Mouse (Mus musculus) liver, embryonic 12.5 days (tissue): ENCODE results near the gene Kcnq1. TPM values are rescaled to one million over a fixed set of nuclear protein-coding genes. Genes with fewer than 3 reads are reported as not detected.
A peak's percentile ranks its signal among the peaks of the same experiment; 100 is the strongest.

Experiments used
- ATAC-seq: fragments of 200-750 bp; cut with Nextera tagmentation; 2 replicates; pipeline ENCODE4 v1.8.0; 2017; ENCODE audit warnings: moderate number of reproducible peaks, mild to moderate bottlenecking, moderate library complexity
- H3K27ac ChIP-seq: fragments of 300-500 bp; sonication (generic); 2 replicates; pipeline ENCODE4 v1.5.1; 2016; ENCODE audit warnings: mild to moderate bottlenecking
- H3K27me3 ChIP-seq: fragments of 300-500 bp; sonication (generic); replicated peaks from 2 replicates; pipeline ENCODE4 v1.6.1; 2016; ENCODE audit warnings: mild to moderate bottlenecking, moderate library complexity
- H3K36me3 ChIP-seq: fragments of 300-500 bp; sonication (generic); 2 replicates; pipeline ENCODE4 v1.6.1; 2016; ENCODE audit warnings: mild to moderate bottlenecking, moderate library complexity
- H3K4me1 ChIP-seq: fragments of 300-500 bp; sonication (generic); 2 replicates; pipeline ENCODE4 v1.6.1; 2016
- H3K4me2 ChIP-seq: fragments of 300-500 bp; sonication (generic); 2 replicates; pipeline ENCODE4 v1.6.1; 2016; ENCODE audit warnings: mild to moderate bottlenecking, moderate library complexity
- H3K4me3 ChIP-seq: fragments of 300-500 bp; sonication (generic); 2 replicates; pipeline ENCODE4 v1.5.1; 2016; ENCODE audit warnings: mild to moderate bottlenecking, moderate library complexity
- H3K9ac ChIP-seq: fragments of 300-500 bp; sonication (generic); 2 replicates; pipeline ENCODE4 v1.6.1; 2016; ENCODE audit warnings: mild to moderate bottlenecking, moderate library complexity
- H3K9me3 ChIP-seq: fragments of 300-500 bp; sonication (generic); replicated peaks from 2 replicates; pipeline ENCODE4 v1.6.1; 2016; ENCODE audit warnings: mild to moderate bottlenecking, moderate library complexity
- WGBS: fragments of 180-500 bp; shearing (Covaris S2); methylation state at CpG from one replicate; pipeline ENCODE4 v1.1.7; 2016; ENCODE audit not compliant: insufficient replicate concordance; 5-methylcytosine and 5-hydroxymethylcytosine counted together
- polyA plus RNA-seq: library from polyadenylated mRNA; unstranded; fragments of >200 nt; fragmentation: Nextera tagmentation; extraction: Ambion mirVana; gene quantifications from 2 replicates; pipeline ENCODE4 v1.2.1, GENCODE M21; 2016

Kcnq1 gene
- polyA plus RNA-seq, 1 experiment from 2014 or later = 0.21 TPM

DNA sequence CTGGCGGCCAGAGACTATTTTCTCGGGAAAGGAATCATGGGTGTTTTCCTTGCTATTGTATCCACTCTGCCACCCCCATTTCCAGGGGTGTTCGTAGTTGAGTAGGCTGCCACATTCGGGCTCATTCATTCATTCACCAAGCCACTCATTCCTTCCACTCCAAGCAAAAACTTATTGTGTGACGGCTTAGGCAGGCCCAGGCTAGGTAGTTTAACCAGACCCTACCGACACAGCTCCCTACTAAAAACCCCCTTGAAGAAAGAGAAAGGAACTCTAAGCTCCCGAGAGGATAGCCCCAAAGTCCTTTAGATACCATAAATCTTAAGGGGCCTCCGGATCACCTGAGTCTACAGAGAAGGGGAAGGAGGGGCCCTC lies 338.4 kb downstream of the Kcnq1 start:
- H3K9ac ChIP-seq = no peak overlapping the region
- no peaks in the 10 kb centered on the region for H3K9me3 ChIP-seq
- no peaks in the 10 kb centered on the region; the same call in 1 of the 2 replicates for H3K4me1 ChIP-seq
- no peak overlapping the region for H3K27ac ChIP-seq
- H3K4me2 ChIP-seq = no peak overlapping the region
- WGBS = 26% methylated on average over 8 of the region's 8 CpGs
- H3K4me3 ChIP-seq = no peak overlapping the region
- ATAC-seq = no peak
- H3K27me3 ChIP-seq = peaks cover 94% of the 10 kb centered on the region
- no peaks in the 10 kb centered on the region for H3K36me3 ChIP-seq

DNA sequence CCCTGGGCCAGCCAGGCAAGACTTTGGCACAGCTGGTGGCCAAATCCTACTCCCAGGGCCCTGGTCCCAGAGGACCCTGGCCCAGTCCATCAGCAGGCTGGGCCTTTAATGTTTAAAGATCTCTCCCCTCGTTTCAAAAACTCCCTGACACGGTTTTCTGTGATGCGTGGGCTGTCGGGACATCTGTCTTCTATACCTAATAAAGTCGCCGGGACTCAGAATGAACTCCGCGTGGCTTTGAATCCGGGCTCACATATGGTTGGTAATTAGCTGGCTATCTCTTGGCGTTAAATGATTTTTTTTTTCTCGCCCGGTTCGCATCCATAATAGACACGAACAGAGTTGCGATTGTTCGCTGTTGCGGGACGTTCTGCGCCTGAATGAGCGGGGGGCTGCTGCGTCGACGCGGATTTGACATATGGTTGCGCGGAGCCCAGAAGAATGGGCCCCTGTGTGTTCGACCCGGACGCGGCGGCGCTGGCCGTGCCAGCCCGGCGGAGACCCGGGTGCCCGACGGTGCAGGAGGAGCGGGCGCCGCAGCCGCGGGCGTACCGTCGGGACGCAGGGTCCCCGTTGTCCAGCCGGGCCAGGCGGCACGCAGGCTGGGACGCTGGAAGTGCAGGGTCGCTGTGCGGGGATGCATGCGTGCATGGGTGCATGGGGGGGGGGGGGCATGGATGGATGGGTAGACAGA lies 338.9 kb downstream of the Kcnq1 start:
- peaks cover 91% of the 10 kb centered on the region for H3K27me3 ChIP-seq
- WGBS = 7% methylated on average over 55 of the region's 55 CpGs
- no peaks in the 10 kb centered on the region; the same call in 1 of the 2 replicates for H3K4me1 ChIP-seq
- no peak overlapping the region for H3K9ac ChIP-seq
- no peaks in the 10 kb centered on the region for H3K36me3 ChIP-seq
- no peak for ATAC-seq
- H3K4me3 ChIP-seq = peak overlapping the region; percentile 9; the same call in 1 of the 2 replicates
- no peaks in the 10 kb centered on the region for H3K9me3 ChIP-seq
- H3K27ac ChIP-seq = no peak overlapping the region
- H3K4me2 ChIP-seq = peak overlapping the region; percentile 54

DNA sequence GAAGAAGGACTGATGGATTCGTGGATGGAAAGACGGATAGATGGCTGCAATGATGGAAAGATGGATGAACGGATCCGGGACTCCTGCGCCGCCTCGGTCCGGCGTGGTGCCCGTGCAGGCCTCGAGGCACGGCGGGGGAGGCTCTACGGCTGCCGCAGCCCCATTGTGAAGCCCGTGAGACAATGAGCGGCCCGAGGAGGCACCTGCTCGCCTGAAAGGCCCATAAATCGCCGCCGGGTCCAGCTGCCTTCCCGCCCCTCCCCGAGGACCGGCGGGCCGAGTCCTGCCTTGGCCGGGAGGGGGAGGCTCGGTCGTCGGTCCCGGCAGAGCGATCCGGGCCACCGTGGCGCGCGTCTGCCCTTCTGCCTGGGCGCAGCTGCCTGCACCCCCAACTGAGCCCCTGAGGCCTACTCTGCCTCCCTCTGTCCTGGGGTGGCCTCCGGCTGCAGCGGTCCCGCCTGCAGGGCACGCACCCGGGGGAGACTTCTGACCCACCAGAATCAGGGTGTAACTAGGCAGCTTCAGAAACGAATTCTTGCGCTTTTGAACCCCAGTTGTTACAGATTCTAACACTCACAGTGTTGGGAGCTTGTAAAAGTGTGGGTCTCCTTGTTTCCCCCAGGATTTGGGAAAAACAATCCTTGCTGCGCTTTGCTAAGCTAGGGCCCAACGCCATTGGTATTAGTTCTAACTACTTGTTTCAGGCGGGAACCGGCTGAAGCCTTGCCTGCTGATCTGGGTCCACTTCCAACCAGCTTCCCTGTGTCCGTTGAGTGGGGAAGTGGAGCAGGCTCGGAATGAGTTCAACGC lies 339.7 kb downstream of the Kcnq1 start:
- no peak for ATAC-seq
- peak overlapping the region; percentile 9 for H3K4me3 ChIP-seq

DNA sequence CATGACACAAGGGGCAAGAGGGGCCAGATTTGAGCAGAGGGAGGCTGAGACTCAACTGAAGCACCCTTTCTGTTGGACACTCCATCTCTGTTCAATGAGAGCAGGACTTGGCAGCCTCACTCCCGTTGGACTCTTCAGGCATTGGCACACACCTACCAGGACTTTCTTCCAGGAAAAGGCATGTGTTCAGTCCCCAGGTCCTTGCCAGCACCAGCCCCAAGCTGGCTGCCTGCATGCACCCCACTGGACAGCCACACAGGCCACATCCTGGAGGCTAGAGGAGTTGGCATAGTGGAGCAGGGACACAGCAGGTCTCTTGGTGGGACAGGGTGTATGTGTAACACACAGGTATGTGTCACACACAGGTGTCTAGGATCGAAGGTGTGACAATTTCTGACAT lies 341.0 kb downstream of the Kcnq1 start:
- 27% methylated on average over 2 of the region's 2 CpGs for WGBS
- H3K27me3 ChIP-seq = peaks cover 70% of the 10 kb centered on the region
- H3K4me1 ChIP-seq = no peaks in the 10 kb centered on the region; the same call in 1 of the 2 replicates
- no peak overlapping the region for H3K27ac ChIP-seq
- H3K9me3 ChIP-seq = no peaks in the 10 kb centered on the region
- no peaks in the 10 kb centered on the region for H3K36me3 ChIP-seq
- H3K4me2 ChIP-seq = no peak overlapping the region
- ATAC-seq = no peak
- no peak overlapping the region for H3K4me3 ChIP-seq
- H3K9ac ChIP-seq = no peak overlapping the region

More for the DNA sequence above, 339.7 kb downstream of the Kcnq1 start:
- Histone ChIP-seq H3K9ac (no peak overlapping the region), H3K36me3 (no peaks in the 10 kb centered on the region), H3K27me3 (peaks cover 83% of the 10 kb centered on the region), H3K9me3 (no peaks in the 10 kb centered on the region), H3K4me2 (peak overlapping the region; percentile 54), H3K27ac (no peak overlapping the region), H3K4me1 (no peaks in the 10 kb centered on the region; the same call in 1 of the 2 replicates)
- 10% methylated on average over 53 of the region's 53 CpGs for WGBS

DNA sequence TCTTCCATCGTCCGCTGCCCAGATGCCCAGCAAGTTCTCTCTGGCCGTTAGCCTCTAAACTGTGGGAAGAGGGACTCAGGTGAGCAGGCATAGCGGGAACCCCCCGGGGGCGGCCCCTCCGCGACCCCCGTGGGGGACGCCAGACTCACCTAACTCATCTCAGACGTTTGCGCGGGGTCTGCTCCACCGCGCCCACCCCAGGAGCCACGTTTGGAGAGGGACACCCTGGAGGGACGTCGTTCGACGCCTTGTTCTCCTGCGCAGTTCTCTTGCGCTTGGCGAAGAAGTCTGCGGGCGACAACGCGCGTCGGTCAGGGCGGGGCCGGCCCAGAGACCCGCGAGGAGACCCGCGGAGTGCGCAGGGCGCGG lies 352.8 kb downstream of the Kcnq1 start:
- peak overlapping the region; percentile 50; the same call in 1 of the 2 replicates for H3K27ac ChIP-seq
- WGBS = 13% methylated on average over 38 of the region's 38 CpGs
- H3K4me2 ChIP-seq = peak overlapping the region; percentile 68
- H3K4me3 ChIP-seq = peak overlapping the region; percentile 51
- H3K27me3 ChIP-seq = peaks cover 96% of the 10 kb centered on the region
- peak overlapping the region; percentile 19 for H3K9ac ChIP-seq
- H3K36me3 ChIP-seq = peaks cover 6% of the 10 kb centered on the region; the same call in 1 of the 2 replicates
- H3K4me1 ChIP-seq = peaks cover 11% of the 10 kb centered on the region
- peaks cover 34% of the 10 kb centered on the region for H3K9me3 ChIP-seq
- no peak for ATAC-seq

DNA sequence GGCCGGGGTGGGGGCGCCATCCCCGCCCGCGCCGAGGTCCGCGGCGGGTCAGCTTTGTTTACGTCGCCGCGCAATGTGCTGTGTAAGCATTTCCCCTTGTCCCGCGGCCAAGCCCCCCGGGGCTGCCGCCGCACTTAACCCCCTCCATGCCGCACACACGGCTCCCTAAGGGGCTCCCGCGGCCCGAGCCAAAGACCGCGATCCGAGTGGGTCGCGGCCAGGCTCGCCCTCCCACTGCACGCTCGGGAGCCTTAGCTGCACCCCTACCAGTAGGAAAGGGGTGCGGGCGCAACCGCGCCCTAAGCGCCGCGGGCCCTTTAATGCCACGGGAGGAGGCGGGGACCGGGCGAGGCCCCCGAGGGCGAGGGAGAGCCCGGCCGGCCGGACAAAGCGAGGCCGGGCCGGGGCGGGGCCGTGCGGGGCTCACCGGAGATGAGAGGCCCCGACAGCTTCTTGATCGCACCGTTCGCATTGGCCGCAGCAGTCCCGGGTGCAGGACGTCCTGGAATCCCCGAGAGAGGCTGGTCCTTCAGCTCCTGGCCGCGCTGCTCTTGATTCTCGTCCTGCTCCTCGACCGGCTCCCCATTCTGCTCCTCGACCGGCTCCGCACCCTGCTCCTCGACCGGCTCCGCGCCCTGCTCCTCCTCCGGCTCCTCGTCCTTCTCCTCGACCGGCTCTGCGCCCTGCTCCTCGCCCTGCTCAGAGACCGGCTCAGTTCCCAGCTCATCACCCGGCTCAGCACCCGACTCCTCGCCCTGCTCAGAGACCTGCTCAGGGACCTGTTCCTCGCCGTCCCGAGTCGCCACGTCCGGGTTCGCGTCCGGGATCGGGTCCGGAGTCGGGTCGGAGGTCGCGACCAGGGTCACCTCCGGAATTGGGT lies 353.4 kb downstream of the Kcnq1 start:
- ATAC-seq = no peak
- H3K36me3 ChIP-seq = peaks cover 6% of the 10 kb centered on the region; the same call in 1 of the 2 replicates
- peaks cover 34% of the 10 kb centered on the region for H3K9me3 ChIP-seq
- H3K27me3 ChIP-seq = peaks cover 98% of the 10 kb centered on the region
- peak overlapping the region; percentile 68 for H3K4me2 ChIP-seq
- peak overlapping the region; percentile 50; the same call in 1 of the 2 replicates for H3K27ac ChIP-seq
- H3K9ac ChIP-seq = peak overlapping the region; percentile 19
- WGBS = 17% methylated on average over 92 of the region's 100 CpGs
- peak overlapping the region; percentile 51 for H3K4me3 ChIP-seq
- peaks cover 14% of the 10 kb centered on the region for H3K4me1 ChIP-seq

DNA sequence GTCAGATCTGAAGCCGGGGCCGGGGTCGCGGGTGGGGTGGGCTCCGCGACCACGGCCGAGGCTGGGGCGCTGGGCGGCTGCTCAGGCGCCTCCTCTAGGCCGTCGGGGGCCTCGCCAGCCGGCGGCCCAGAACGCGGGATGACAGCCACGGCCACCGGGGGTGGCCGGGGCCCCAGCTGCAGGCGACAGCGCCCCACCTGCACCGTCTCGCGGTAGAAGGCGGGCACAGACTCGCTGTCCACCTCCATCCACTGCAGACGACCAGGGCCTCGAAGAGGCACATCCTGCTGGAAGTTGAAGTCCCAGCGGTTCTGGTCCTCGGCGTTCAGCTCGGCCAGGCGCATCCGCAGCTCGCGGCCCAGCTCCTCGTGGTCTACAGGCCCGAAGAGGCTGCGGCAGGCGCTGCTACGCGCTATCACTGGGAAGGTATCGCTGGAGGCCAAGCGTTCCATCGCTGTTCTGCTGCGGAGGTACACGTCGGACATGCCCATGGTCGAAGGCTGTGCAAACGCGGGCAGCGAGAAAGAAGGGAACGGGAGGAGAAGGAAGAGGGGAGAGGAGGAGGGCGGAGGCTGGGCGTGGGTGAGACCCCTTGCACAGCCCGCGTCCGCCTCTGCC lies 354.2 kb downstream of the Kcnq1 start:
- Histone ChIP-seq H3K36me3 (peaks cover 6% of the 10 kb centered on the region; the same call in 1 of the 2 replicates), H3K27ac (peak overlapping the region; percentile 50; the same call in 1 of the 2 replicates)
- no peak for ATAC-seq

DNA sequence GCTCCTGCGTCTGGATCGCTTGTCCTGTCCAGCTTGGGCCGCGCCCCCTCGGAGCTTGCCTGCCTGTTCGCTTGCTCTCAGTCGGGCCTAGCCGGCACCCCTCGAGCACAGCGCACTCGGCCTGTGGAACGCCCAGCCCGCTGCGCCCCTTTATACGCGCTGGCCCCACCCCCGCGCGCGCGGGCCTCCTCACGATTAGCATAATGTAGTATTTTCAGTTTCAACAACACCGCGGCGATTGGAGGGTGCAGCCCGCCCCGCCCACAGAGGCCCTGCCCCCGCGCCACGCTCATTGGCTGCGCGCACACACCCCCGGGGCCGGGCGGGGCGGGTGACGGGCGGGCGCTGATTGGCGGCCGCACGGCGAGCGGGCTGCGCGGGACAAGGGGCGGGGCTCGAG lies 354.7 kb downstream of the Kcnq1 start, which contains the start of gene Cdkn1c:
Gene Cdkn1c (minus strand): TSS at position 177 of the 400 bp plus-strand sequence.
- H3K9me3 ChIP-seq = peaks cover 34% of the 10 kb centered on the region
- peak within 1 kb of the TSS; percentile 51 for H3K4me3 ChIP-seq
- peak; percentile 89 for ATAC-seq
- peak within 1 kb of the TSS; percentile 68 for H3K4me2 ChIP-seq
- H3K27me3 ChIP-seq = peaks cover 100% of the 10 kb centered on the region
- peaks cover 24% of the 10 kb centered on the region for H3K4me1 ChIP-seq
- H3K27ac ChIP-seq = peak within 1 kb of the TSS; percentile 50; the same call in 1 of the 2 replicates
- peaks cover 6% of the 10 kb centered on the region; the same call in 1 of the 2 replicates for H3K36me3 ChIP-seq
- H3K9ac ChIP-seq = peak within 1 kb of the TSS; percentile 19
- 13% methylated on average over 43 of the region's 48 CpGs for WGBS

More for the DNA sequence above, 354.2 kb downstream of the Kcnq1 start:
- peak overlapping the region; percentile 19 for H3K9ac ChIP-seq
- H3K4me1 ChIP-seq = peaks cover 21% of the 10 kb centered on the region
- peaks cover 34% of the 10 kb centered on the region for H3K9me3 ChIP-seq
- peak overlapping the region; percentile 51 for H3K4me3 ChIP-seq
- WGBS = 30% methylated on average over 60 of the region's 60 CpGs
- H3K27me3 ChIP-seq = peaks cover 100% of the 10 kb centered on the region
- H3K4me2 ChIP-seq = peak overlapping the region; percentile 68

DNA sequence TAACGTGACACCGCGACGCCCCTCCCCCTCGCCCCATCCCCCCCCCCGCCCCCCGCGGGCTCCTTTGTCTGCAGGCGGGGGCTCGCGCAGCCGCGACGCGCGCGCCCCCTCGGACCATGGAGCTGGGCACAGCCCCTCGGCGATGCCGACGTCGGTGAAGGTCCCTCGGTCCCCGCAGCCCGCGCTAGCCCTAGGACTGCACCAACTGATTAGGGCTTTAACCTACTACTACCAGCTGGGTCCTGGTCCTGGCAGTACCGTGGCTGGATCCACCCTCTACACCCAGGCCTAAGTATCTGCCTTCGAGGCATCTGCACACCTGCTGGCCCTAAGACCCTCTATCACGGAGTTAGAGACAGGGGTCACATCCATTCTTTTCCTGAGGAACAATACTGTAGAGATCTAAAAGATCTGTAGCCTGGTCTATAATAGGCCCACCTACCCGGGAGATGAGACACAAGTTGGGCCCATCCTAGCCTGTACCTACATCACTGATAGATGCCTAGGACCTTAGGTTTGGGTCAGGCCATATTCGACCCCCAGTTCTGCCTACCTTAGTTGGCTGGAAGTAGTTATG lies 355.2 kb downstream of the Kcnq1 start:
- peak overlapping the region; percentile 51 for H3K4me3 ChIP-seq
- 26% methylated on average over 19 of the region's 32 CpGs for WGBS
- no peak overlapping the region for H3K27ac ChIP-seq
- H3K27me3 ChIP-seq = peaks cover 100% of the 10 kb centered on the region
- H3K9me3 ChIP-seq = peaks cover 34% of the 10 kb centered on the region
- H3K4me1 ChIP-seq = peaks cover 24% of the 10 kb centered on the region
- peak overlapping the region; percentile 3; the same call in 1 of the 2 replicates for H3K9ac ChIP-seq
- peaks cover 6% of the 10 kb centered on the region; the same call in 1 of the 2 replicates for H3K36me3 ChIP-seq
- H3K4me2 ChIP-seq = peak overlapping the region; percentile 68
- peak; percentile 35 for ATAC-seq

DNA sequence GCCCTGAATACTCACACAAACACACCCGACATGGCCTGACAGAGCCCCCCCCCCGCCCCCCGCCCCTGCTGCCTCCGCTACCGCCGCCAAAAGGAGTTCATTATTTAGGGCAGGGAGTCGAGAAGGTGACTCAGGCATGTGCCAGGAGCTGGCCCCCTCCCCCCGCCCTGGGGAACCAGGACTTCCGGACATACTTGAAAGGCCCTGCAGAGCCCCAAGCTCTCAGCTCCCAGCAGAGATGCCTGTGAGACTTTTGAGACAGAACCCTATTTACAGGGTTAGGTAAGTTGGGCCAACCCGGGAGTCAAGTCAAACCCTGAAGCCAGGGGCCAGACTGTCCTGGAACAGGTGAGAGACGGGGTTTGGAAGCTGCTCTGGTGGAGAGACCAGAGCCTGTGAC lies 355.8 kb downstream of the Kcnq1 start:
- 36% methylated on average over 11 of the region's 11 CpGs for WGBS
- Histone ChIP-seq H3K4me1 (peaks cover 24% of the 10 kb centered on the region), H3K4me2 (peak overlapping the region; percentile 68; the same call in 1 of the 2 replicates), H3K27me3 (peaks cover 100% of the 10 kb centered on the region), H3K4me3 (no peak overlapping the region), H3K9me3 (peaks cover 34% of the 10 kb centered on the region), H3K9ac (no peak overlapping the region), H3K27ac (no peak overlapping the region), H3K36me3 (peaks cover 6% of the 10 kb centered on the region; the same call in 1 of the 2 replicates)
- no peak for ATAC-seq
